Mouse (Mus musculus) liver, adult 2 months (tissue): ENCODE data around the gene C1s1.
"Not testable (repeated sequence)": the region's sequence is repeated elsewhere in the genome, so short reads cannot be mapped to it uniquely, and the experiment has no call there.

Source experiments
- CTCF ChIP-seq: fragments of 200-500 bp; IDR thresholded peaks from 2 replicates; pipeline ENCODE4 v1.5.1; 2011; ENCODE audit warnings: low read depth, low read length, control low read depth
- POLR2A ChIP-seq: fragments of 200-500 bp; IDR thresholded peaks from 2 replicates; pipeline ENCODE4 v1.6.1; 2011; ENCODE audit warnings: low read length, control low read depth; ENCODE audit not compliant: insufficient read depth; ENCODE audit errors: extremely low read depth

DNA sequence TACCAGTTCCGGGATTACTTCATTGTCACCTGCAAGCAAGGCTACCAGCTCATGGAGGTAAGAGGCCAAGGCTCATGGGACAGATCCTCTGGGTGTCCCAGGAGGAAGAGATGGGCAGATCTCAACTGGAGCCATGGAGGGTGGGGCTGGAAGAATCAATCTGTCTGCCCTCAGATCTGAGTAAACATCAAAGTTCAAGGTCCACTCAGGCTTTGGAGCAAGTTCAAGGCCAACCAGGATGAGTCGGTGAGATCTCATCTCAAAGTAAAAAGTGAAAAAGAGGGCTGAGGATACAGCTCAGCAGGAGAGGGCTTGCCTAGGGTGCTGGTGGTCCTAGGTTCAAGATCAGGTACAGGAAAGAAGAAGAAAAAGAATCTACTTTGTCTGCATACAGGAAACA, 19.5 kb upstream of the C1s1 start:
- not testable (repeated sequence) for TF ChIP-seq CTCF, POLR2A
